Mouse (Mus musculus) thymus, adult 2 months (tissue): ENCODE measurements at regions not wholly inside any gene's neighbourhood (a gene's known extent, or its start where the extent isn't known, plus 50 kb on each side); places are given as distances from the start of the nearest gene placed in this dataset.

ENCODE experiments used
- DNase-seq: peaks from one replicate; pipeline ENCODE4 v3.0.0; 2021
- H3K27ac ChIP-seq: fragments of 200-500 bp; 2 replicates; pipeline ENCODE4 v1.5.1; 2012; ENCODE audit warnings: low read length, control low read depth; ENCODE audit not compliant: control insufficient read depth, insufficient read depth
- H3K27me3 ChIP-seq: fragments of 200-500 bp; 2 replicates; pipeline ENCODE4 v1.6.1; 2012; ENCODE audit warnings: mild to moderate bottlenecking, low read length, moderate library complexity, mixed read lengths; ENCODE audit not compliant: control insufficient read depth, insufficient read depth
- H3K36me3 ChIP-seq: fragments of 200-500 bp; 2 replicates; pipeline ENCODE4 v1.6.1; 2012; ENCODE audit warnings: mild to moderate bottlenecking, low read length, moderate library complexity; ENCODE audit not compliant: control insufficient read depth, insufficient read depth
- H3K4me1 ChIP-seq: fragments of 200-500 bp; replicated peaks from 2 replicates; pipeline ENCODE4 v1.6.1; 2012; ENCODE audit warnings: low read length; ENCODE audit not compliant: control insufficient read depth, insufficient read depth
- H3K4me3 ChIP-seq: fragments of 200-500 bp; 2 replicates; pipeline ENCODE4 v1.5.1; 2012; ENCODE audit warnings: mild to moderate bottlenecking, low read length, control low read depth, moderate library complexity; ENCODE audit not compliant: control insufficient read depth, insufficient read depth
- CTCF ChIP-seq: fragments of 200-500 bp; IDR thresholded peaks from 2 replicates; pipeline ENCODE4 v1.5.1; 2012; ENCODE audit warnings: mild to moderate bottlenecking, control low read depth, low read length, moderate library complexity, borderline replicate concordance; ENCODE audit not compliant: control insufficient read depth, poor library complexity, insufficient read depth; ENCODE audit errors: extremely low read depth
- POLR2A ChIP-seq: fragments of 200-500 bp; IDR thresholded peaks from 2 replicates; pipeline ENCODE4 v1.6.1; 2012; ENCODE audit warnings: mild to moderate bottlenecking, low read length, control low read depth, moderate library complexity; ENCODE audit not compliant: control insufficient read depth, poor library complexity, insufficient read depth; ENCODE audit errors: extremely low read depth
- WGBS: fragments of 180-500 bp; shearing (Covaris S2); methylation state at CpG from one replicate; pipeline ENCODE4 v1.1.7; 2018; 5-methylcytosine and 5-hydroxymethylcytosine counted together

DNA sequence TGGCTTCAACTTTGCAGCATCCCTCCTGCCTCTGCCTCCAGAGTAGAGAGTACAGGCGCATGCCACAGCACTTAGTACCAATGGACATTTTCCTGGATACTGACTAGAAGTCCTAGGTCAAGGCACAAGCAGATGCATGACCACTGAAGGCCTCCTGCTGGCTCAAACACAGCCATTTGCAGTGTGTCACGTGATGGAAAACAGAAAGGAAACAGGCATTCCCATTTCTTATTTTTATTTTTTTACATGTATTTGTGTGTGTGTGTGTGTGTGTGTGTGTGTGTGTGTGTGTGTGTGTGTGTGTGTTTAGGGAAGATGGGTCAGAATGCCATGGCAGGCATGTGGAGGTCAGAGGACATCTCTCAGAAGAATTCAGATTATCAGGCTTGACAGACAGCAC, 65.6 kb downstream of the Thap12 start:
- no peak for DNase-seq
- 95% methylated on average over 2 of the region's 2 CpGs for WGBS
- no peaks in the 10 kb centered on the region for H3K27me3 ChIP-seq
- no peak overlapping the region for H3K4me3 ChIP-seq
- TF ChIP-seq POLR2A (no peak), CTCF (no peak)
- H3K36me3 ChIP-seq, result no peaks in the 10 kb centered on the region
- no peak overlapping the region for H3K27ac ChIP-seq
- peaks cover 6% of the 10 kb centered on the region; the same call in 1 of the 2 replicates for H3K4me1 ChIP-seq

- no peaks in the 10 kb centered on the region for H3K27me3 ChIP-seq
- H3K4me3 ChIP-seq, result no peak overlapping the region
Observed at GRCm38 (mm10) chr7:98769111-98769734, 65.7 kb upstream of the Wnt11 start.

GRCm38 (mm10) chr7:98770257-98770890, 64.5 kb upstream of the Wnt11 start:
- DNase-seq, result peak; percentile 23
- H3K4me3 ChIP-seq, result peak overlapping the region; percentile 10; the same call in 1 of the 2 replicates
- no peaks in the 10 kb centered on the region for H3K27me3 ChIP-seq
- no peak overlapping the region; the same call in 1 of the 2 replicates for H3K27ac ChIP-seq
- peaks cover 6% of the 10 kb centered on the region; the same call in 1 of the 2 replicates for H3K4me1 ChIP-seq
- no peaks in the 10 kb centered on the region for H3K36me3 ChIP-seq
- no peak for TF ChIP-seq POLR2A
- no peak for TF ChIP-seq CTCF
- WGBS, result 6% methylated on average over 8 of the region's 8 CpGs

More at GRCm38 (mm10) chr7:98769111-98769734, 65.7 kb upstream of the Wnt11 start:
- TF ChIP-seq POLR2A, result no peak
- TF ChIP-seq CTCF, result no peak
- Histone ChIP-seq H3K27ac (no peak overlapping the region), H3K36me3 (no peaks in the 10 kb centered on the region), H3K4me1 (peaks cover 6% of the 10 kb centered on the region; the same call in 1 of the 2 replicates)
- no peak for DNase-seq
- 67% methylated on average over 1 of the region's 1 CpGs for WGBS

DNA sequence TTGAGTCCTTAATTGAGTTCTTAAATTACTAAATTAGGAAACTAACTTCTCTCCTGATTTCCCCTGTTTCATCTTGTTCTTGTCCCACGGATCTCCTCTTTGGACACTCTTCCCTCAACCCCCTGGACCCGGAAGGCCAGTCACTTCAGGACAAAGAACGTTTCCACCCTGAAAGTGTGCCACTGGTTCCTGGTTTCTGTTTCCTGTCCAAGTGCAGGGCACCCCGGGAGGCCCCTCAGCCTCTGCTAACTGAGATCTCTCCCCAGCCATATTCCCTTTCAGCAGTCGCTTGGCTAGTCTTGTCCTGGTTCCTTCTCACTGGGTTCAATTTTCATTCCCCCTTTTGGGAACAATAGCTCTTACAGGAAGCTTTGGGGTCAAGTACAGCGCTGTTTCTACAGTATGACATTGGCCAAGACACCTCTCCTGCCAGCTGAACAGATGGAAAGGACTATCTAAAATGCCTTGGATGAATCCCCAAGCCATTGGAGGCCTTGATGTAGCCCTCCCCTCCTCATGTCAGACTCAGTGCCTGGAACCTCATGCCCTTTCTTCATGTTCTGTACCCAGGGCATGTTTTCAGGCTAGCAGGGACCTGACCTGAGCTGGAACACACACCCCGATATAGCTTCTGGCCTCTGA, 63.7 kb upstream of the Wnt11 start:
- TF ChIP-seq POLR2A (no peak), CTCF (no peak)
- 55% methylated on average over 7 of the region's 7 CpGs for WGBS
- Histone ChIP-seq H3K27ac (no peak overlapping the region), H3K4me1 (peaks cover 6% of the 10 kb centered on the region; the same call in 1 of the 2 replicates), H3K4me3 (no peak overlapping the region), H3K27me3 (no peaks in the 10 kb centered on the region), H3K36me3 (no peaks in the 10 kb centered on the region)
- DNase-seq, result no peak

DNA sequence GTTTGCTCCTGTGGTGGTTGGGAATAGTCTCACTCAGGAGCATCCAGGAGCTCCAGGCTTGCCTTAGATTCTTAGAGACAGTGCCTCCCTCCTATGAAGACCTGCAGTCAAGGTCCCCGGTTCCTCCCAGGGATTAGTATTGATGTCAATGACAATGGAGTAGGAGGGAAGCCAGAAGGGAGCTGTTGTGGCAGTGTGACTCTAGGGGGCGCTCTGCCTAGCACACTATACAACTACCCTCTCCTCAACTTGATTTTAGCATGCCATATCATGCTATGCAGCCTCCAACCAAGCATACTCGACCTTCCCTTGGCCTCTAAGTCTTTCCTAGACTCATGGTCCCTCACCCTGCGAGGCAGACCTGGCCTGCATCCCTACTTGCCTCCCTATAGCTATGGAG, 60.3 kb upstream of the Wnt11 start:
- 74% methylated on average over 4 of the region's 4 CpGs for WGBS
- no peak for DNase-seq
- Histone ChIP-seq H3K4me1 (peaks cover 6% of the 10 kb centered on the region; the same call in 1 of the 2 replicates), H3K27me3 (no peaks in the 10 kb centered on the region), H3K36me3 (no peaks in the 10 kb centered on the region), H3K27ac (no peak overlapping the region), H3K4me3 (no peak overlapping the region)
- no peak for TF ChIP-seq CTCF
- no peak for TF ChIP-seq POLR2A

DNA sequence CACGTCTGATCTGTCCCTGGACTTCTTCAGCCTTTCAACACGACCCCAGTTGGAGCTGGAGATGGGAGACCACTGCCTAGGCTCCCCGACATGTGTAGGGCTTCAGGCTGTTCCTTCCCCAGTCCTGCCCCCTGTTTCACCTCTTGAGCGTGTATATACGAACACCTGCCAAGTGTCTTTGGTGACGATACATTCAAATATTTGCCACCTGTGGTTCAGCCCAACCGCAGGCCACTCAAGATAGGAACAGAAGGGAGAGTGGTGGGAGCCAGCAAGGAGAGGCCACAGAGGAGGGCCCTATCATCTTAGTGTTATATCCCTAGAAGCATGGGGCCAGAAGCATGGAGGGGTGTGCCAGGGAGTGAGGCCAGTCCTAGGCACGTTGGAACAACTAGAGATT, 59.9 kb upstream of the Wnt11 start:
- TF ChIP-seq CTCF, result no peak
- H3K27ac ChIP-seq, result no peak overlapping the region
- DNase-seq, result no peak
- H3K4me1 ChIP-seq, result peaks cover 6% of the 10 kb centered on the region; the same call in 1 of the 2 replicates
- 85% methylated on average over 8 of the region's 8 CpGs for WGBS
- H3K4me3 ChIP-seq, result no peak overlapping the region
- no peaks in the 10 kb centered on the region for H3K36me3 ChIP-seq
- no peaks in the 10 kb centered on the region for H3K27me3 ChIP-seq

- Histone ChIP-seq H3K27ac (no peak overlapping the region), H3K27me3 (no peaks in the 10 kb centered on the region), H3K4me3 (no peak overlapping the region), H3K36me3 (no peaks in the 10 kb centered on the region), H3K4me1 (no peaks in the 10 kb centered on the region)
- 94% methylated on average over 3 of the region's 3 CpGs for whole genome bisulfite sequencing
- TF ChIP-seq CTCF (no peak), POLR2A (no peak)
- DNase-seq, result no peak
Observed at GRCm38 (mm10) chr7:98777304-98777849, 57.5 kb upstream of the Wnt11 start.
